Mouse (Mus musculus): ENCODE measurements around the gene Spata1.

- peak; percentile 40; the same call in 1 of the 2 replicates for TF ChIP-seq POLR2A (IDR thresholded peaks at IDR 0.05; ENCODE audit: borderline replicate concordance, extremely low read depth, insufficient read depth, insufficient read length, poor library complexity, severe bottlenecking)
- TF ChIP-seq CTCF (IDR thresholded peaks at IDR 0.05; ENCODE audit: borderline replicate concordance, extremely low read depth, insufficient read depth, insufficient read length): no peak
Measured at GRCm38 (mm10) chr3:146520798-146521651, 21.5 kb upstream of the Spata1 start, which contains the start of gene Rpf1.

Data from brain, embryonic 14.5 days (tissue).